Mouse (Mus musculus): ENCODE results near the gene Zfp810.
A peak's percentile ranks its signal among the peaks of the same experiment; 100 is the strongest.

Zfp810 gene

DNA sequence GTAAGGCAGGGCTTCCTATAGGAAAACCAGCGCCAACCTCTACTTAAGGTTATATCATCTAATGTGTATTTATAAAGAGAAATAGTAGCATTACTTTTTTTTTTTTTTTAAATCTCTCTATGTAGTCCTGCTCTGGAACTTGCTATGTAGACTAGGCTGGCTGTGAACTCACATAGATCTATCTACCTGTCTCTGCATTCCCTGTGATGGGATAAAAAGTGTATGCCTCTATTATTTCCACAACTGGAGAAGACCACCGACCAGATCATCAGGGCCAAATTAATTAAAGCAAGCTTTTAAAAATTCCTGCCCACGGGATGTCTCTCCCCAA lies 47.4 kb downstream of the Zfp810 start:
- no peak for ATAC-seq (ENCODE audit: low TSS enrichment)

DNA sequence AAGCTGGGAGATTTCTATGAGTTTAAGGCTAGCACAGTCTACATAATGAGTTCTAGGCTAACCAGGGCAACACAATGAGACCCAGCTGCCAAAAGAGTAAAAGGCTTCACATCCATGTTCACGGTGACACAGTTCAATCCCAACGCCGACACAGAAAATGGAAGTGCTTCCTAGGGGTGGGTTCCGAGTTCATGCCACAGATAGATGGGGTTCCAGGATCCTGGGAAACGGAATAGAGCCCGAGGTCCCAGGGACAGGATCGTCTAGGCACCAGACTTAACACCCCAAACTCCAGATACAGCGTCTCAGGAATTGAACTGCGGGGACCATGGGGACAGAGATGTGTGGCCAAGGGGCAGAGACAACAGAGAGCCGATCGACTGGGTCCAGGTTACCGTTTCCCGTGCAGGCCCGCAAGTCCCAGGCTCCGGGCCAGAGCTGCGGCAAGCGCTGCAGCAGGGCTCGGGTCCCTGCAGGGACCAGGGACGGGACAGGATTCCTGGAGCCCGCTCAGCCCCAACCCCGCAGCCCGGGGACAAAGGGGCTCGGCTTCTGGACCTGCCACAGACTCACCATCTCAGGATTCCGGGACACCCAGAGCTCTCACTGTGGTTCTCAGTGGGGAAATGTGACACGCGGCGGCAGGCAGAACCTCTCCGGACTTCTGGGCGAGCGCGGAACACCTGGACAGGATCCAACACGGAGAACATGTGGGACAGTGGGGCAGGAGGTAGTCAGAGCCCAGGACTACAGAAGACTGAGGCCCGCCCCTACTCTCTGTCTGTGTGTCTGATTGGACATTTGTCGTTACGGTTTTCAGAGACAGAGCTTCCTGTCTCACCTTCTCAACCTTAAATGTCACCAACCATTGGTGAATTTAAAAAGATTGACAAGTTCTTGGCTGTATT lies 48.0 kb downstream of the Zfp810 start, which contains the start of gene Zfp599:
Gene Zfp599, minus strand, starts transcription at position 712 of the 908 bp plus-strand sequence.
- ATAC-seq (ENCODE audit: low TSS enrichment) = peak; percentile 100

DNA sequence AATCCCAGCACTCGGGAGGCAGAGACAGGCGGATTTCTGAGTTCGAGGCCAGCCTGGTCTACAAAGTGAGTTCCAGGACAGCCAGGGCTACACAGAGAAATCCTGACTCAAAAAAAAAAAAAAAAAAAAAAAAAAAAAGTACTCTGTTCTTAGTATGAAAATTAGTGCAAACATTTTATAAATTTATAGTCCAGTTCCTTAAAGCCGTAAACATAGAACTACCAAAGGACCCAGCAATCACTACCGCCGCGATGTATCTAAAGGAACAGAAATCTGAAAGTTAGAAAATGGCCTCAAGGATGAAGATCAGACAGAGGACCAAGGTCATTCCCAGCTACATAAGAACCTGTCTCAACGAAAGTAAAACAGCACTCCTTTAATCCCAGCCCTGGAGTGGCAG lies 48.7 kb downstream of the Zfp810 start:
- ATAC-seq (ENCODE audit: low TSS enrichment) = no peak

DNA sequence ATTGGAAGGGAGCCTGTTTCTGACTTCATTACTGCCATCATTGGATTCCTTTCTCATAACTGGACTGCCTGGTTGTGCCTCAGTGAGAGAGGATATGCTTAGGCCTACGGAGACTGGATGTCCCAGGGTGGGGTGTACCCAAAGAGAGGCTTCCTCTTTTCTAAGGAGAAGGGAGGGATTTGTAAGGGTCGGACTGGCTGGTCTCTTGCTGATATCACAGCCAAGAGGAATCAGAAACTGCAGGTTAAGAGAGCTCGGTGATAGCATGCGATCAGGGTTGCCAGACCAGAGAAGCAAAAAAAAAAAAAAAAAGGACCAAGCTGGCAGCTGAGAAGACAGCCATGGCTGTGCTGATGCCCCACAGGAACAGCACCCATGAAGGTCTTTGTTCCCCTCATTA lies 50.9 kb downstream of the Zfp810 start:
- ATAC-seq (ENCODE audit: low TSS enrichment) = no peak

DNA sequence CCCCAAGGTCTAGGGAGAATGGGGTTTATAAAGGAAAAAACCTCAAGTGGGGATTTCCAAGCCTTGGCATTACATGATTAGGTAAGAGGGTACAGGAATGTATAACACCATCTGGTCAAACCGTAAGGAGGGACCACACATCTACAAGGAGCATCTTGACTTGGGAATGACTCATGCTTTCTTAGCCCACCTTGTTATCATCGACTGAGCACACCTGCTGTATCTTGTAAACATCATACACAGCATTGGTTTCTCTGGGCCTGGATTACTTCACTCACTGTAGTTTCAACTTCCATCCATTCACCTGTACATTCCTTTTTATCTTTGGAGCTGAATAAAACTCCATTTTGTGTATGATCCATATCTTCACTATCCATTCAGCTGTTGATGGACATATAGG lies 63.2 kb downstream of the Zfp810 start:
- ATAC-seq (ENCODE audit: low TSS enrichment) = no peak

DNA sequence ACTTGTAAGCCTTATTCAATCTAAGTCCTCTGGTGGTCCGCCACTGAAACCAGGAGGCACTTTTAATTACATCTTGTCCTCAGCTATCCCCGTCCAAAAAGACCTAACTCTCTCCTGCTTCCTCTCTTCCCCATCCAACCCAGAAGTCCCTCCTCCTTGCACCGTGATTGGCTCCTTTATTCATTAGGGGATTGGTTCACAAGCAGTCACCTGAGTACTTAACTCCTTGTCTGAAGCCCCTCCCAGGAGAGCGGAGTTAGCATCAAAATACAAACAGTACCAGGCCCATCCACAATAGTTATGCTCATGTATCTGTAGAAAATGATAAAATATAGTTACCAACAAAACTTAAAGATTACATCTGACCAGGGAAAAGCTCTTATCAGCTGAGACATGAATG lies 67.4 kb downstream of the Zfp810 start:
- ATAC-seq (ENCODE audit: low TSS enrichment) = no peak

DNA sequence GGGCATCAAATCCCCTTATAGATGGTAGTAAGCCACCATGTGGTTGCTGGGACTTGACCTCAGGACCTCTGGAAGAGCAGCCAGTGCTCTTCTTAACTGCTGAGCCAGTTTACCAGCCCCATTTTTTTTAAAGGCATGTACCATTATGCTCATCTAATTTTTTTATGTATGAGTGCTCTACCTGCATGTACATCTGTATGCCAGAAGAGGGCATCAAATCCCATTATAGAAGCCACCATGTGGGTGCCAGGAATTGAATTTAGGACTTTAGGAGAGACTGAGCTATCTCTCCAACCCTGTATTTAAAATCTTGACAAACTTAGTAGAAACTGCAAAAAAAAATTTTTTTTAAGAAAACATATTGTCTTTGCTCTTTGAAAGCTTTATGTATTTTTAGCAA lies 76.9 kb downstream of the Zfp810 start:
- ATAC-seq (ENCODE audit: low TSS enrichment) = no peak

DNA sequence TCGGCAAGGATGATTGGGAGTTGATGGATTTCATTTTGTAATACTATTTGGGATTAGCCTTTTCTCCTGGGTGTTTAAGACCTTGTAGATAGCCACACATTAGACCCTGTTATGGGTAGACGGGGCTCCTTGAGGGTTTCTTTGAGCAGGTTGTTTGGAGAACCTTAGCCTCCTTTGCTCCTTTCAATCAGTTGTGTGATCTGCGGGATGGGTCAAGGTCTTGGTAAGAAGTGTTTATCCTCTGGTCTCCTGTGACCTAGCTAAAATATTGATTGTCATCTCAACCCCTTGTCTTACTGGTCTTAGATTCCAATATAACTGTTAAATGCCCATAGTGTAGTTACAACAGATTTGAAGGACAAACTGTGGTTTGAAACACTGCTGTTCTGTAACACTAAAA lies 77.4 kb downstream of the Zfp810 start:
- no peak for ATAC-seq (ENCODE audit: low TSS enrichment)

DNA sequence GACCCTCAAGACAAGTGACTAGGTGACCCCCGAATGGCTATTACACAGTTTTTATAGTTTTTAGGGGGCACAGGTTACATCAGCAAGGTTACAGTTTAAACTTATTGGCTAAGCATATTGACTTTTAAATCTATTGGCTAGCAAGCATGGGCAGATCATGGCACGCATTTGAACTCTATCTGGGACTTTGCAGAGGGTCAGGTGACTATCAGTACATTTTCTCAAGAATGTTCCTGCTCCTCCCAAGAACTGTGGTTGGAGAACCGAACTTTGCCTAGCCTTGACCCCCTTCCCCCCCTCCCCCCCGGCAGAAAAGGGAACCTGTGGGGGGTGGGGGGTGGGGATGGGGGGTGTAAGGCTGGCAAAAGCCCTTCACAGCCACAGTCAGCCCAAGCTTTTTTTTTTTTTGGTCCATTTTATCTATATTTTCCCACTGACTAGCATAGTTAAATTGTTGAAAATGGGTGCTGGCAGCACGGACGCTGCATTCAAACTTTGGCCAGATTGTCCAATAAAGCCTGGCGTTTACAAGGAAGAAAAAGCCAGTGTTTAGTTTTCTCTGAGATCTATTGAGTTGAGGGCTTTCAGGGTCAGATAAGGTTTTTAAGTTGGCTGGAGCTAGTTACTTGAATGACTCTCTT lies 77.9 kb downstream of the Zfp810 start:
- ATAC-seq (ENCODE audit: low TSS enrichment) = no peak

DNA sequence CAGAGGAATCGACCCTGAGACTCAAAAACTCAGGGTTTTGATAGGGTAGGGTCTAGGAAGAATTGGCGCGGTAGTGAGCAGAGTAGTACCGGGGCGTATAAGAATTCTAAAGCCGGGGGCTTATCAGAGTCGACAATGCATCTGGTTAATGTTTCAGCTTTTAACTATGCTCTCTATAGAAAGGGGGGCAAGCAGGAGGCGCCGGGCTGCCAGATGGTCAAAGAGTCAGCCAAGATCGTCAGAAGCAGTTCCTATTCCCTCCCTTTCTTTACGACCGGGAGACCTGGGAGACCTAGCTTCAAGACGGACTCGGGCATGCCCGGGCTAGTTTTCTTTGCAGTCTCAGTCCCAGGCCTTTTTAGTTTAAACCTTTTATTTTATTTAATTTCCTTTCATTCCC lies 80.6 kb downstream of the Zfp810 start:
- ATAC-seq (ENCODE audit: low TSS enrichment) = no peak
